Mouse (Mus musculus) layer of hippocampus, postnatal 25 days (tissue): Measurements from ENCODE around the gene Lrtm2. TPM values are rescaled to one million over a fixed set of nuclear protein-coding genes. Genes with fewer than 3 reads are reported as not detected.
A peak's percentile ranks its signal among the peaks of the same experiment; 100 is the strongest.

Experiments
- DNase-seq, 2 experiments: peaks; one replicate each; pipeline ENCODE4 v3.0.0; 2022; ENCODE audit warnings: mixed read lengths in 2 of 2, low spot score in 1 of 2; ENCODE audit errors: extremely low spot score in 1 of 2
- total RNA-seq, 2 experiments: library from RNA; stranded (reverse); gene quantifications; 2 replicates each; pipeline ENCODE4 v1.2.3; 2021

The Lrtm2 gene
- total RNA-seq, 2 experiments from 2014 or later = 35.6 to 37.4 TPM

DNA sequence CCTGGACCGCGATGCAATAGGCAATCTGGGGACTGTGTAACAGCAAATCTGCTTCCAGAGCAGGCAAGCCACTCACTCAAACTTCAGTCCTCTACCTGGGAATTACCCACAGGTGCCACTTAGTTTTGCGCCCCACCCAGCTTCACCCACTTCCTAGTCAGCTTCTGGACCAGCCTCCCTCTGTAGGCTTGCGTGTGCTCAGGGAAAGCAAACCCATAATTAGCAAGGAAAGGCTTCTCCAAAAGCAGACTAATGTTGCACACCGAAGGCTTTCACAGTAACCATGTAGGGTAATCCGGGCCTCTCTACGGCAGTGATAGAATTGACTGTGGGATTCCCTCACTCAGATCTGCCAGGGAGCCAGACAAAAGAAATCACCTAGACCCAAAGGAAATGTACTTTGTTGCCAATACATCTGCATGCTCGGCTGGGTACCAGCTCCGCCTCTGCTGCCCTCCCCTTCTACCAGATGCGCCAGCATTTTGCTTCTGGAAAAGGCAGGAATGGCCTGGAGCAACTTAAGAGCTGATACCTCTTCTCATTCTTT is 22.6 kb downstream of the Lrtm2 start:
- no peak for DNase-seq

- DNase-seq = no peak
These were observed 27.2 kb downstream of the Lrtm2 start for GRCm38 (mm10) chr6:119303331-119303730.

DNA sequence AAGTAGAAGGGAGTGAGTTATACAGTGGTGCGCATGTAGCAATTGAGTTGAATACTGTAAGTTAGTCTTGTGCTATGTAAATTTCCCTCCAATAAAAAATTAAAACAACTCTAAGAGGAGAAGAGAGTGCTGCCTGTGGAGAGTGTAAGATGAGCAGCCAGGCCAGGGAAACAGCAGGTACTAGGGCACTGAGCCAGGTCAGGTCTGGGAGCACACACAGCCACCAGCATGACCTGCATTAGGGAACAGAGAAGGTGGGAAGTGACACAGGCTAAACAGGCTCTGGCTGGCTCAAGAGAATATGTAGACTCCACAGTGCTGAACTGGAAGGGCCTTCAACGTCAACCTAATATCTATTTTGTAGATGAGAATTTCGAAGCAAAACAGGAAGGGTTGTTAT is 29.3 kb downstream of the Lrtm2 start:
- DNase-seq = no peak

- peak; percentile 52 to 59 for DNase-seq
These were observed 49.8 kb downstream of the Lrtm2 start for GRCm38 (mm10) chr6:119280761-119281160.

DNA sequence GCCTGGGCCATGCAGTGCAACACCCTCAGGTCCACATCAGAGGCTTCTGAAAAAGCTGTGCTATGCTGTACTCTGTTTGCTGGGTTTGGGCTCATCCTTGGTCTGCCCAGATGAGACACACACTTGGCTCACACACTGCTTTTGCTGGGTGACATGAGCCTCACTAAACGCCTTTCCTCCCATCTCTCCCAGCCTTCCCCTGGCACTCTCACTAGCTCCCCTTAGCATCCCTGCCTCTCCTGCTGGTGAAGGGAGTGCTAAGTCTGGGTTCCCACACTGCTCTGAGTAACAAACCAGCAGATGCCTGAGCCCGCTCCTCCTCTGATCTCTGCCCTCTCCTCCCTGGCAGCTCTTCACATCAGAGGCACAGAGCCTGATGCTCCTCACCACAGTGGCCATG is 53.9 kb downstream of the Lrtm2 start:
- no peak for DNase-seq

Other genes starting within 250 kb of the Lrtm2 start
- 10 to 100 TPM; 15.0 to 22.5 TPM for gene Dcp1b, start 155.5 kb downstream of the Lrtm2 start, total RNA-seq
- 10 to 100 TPM; 69.0 to 86.7 TPM for gene Cacna1c, start 134.3 kb downstream of the Lrtm2 start, total RNA-seq
- gene Cacna2d4, start 94.2 kb downstream of the Lrtm2 start, total RNA-seq = 1 to 10 TPM; 1.8 to 2.5 TPM
- gene Adipor2, start 86.9 kb upstream of the Lrtm2 start, total RNA-seq = 10 to 100 TPM; 31.3 to 40.9 TPM
- 10 to 100 TPM; 31.1 to 32.6 TPM for gene Fbxl14, start 148.9 kb upstream of the Lrtm2 start, total RNA-seq
- gene Wnt5b, start 213.6 kb upstream of the Lrtm2 start, total RNA-seq = 1 to 10 TPM; 1.9 to 2.0 TPM